Mouse (Mus musculus) thymus, postnatal 25 days (tissue): Measurements from ENCODE around the gene Llcfc1.
A peak's percentile ranks its signal among the peaks of the same experiment; 100 is the strongest.

Experiments
- DNase-seq: peaks from one replicate; pipeline ENCODE4 v3.0.0; 2022

Gene Llcfc1

DNA sequence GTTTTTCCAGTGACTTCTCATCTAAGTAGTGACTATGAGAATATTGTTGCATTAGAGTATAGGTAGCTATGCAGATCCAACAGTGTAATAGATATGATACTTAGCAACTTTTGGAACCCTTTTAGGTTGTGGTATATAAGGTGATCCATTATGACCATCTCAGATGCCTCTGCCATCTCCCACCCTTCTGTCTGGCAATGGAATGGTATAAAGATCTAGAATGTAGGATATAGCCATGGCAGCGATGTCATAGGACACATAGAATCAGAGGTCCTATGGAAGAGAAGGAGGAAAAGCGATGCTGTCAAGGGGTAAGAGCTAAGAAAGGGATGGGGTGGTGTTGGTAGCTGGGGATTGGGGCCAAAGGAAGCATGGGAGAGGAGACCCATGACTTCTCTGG, at the start of gene Llcfc1:
Llcfc1 (plus strand) TSS at position 301 of the 400 bp plus-strand sequence.
- no peak for DNase-seq

GRCm38 (mm10) chr6:41635211-41635610, 49.0 kb upstream of the Llcfc1 start:
- no peak for DNase-seq

DNA sequence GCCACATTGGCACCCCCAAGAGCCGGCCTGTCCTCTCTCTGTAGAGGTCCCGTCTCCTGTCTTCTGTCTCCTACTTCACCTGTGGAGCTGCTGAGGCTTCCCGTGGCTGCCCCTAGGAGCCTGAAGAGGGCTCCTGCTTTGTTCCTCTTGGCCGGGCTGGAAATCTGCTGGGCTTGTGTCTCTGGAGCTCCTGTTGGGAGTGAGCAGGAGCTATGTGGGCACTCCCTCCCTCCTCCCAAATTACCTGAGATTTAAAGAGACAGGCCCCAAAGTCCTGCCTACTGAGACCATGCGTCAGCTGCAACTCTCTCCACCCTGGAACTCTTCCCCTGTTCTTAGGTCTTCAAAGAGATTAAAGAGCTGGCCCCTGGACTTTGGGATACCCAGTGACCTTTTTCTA, 48.1 kb upstream of the Llcfc1 start, which contains the start of gene Trpv6:
Trpv6 (minus strand) TSS at position 228 of the 400 bp plus-strand sequence.
- no peak for DNase-seq

DNA sequence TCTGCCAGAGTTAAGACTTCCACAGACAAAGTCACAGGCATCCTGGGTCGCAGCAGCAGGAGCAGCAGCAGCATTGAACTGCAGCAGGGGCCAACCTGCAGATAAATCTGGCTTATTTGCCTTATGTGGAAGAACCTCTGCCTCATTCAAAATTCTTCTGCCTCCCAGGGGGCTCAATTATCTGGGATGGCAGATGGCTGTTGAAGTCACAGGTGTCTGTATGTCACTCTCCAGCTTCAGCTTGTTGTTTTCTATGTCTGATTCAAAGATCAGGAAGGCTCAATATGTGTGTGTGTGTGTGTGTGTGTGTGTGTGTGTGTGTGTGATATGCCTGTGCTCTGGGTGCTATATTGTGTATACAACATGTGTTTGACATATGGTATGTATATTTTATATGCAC, 46.8 kb upstream of the Llcfc1 start:
- no peak for DNase-seq

DNA sequence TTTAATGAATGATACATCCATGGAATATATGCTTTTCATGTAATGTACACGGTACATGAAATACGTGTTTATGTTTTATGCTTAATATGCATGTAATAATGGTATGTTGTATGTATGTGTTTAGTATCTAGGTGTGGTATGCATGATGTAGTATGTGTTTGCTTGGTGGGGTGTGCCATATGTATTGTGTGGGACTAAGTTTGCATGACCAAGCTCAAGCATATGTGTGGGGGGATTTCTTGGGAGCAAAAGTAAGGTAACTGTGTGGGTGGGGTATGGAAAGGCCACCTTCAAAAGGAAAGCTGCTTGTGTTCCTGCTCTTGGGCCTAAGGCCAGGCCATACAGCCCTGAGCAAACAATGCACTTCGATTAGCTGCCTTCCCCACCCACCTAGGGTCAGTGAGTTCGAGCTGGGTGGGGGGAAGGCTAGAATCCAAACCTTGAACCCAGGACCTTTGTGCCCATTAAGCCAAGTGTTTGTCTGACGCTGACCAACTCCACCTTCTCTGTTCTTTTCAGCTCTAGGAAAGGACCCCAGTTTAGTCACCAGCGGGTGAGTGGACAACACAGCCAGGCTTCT, 46.2 kb upstream of the Llcfc1 start:
- DNase-seq, result no peak

DNA sequence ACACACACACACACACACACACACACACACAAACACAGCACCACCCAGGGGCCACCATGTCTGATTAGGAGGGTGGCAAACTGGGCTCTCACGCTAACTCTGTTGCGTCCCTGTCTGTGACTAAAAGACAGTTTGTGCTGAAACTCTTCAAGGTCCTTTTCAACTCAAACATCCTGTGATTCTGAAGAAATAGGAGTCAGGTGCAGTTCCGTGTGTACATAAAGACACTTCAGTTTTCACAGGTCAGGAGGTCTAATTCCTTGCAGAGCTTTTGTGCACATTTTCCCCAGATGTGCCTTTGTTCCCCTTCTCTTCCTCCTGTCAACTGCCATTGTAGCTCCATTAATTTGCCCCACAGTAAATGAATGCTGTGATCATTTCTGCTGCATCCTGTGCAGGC, 43.8 kb upstream of the Llcfc1 start:
- no peak for DNase-seq

DNA sequence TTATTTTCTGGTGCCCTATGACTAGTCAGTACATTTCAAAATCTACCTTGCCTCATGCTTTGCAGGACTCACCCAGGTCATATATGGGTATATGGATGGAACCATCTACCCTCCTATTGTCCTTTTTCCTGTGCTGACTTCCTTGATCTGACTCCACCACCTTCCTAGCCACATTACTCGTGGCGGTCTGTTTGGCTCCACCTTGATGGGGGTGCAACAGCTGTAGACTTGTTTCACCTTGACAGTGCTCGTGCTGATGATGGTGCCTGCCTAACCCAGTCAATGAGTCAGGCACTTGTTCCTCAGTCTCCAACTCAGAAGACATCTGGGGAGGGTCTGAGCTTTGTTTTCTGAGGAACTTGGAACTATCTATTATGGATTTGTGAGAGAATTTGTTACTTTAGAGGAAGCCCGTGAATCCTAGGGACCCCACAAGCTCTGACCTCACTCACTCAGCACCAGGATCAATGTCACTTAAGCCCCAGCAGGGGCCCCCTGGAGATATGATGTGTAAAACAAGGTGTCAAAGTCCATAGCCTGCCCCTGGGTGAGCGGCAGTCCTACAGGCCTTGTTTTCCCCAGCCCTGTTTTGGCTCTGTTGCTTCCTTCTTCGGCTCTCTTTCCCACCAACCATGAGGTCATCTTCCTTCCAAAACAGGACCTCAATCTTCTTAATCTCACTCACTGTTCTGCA, 42.9 kb upstream of the Llcfc1 start:
- DNase-seq, result no peak

- no peak for DNase-seq
These were observed 41.5 kb upstream of the Llcfc1 start for GRCm38 (mm10) chr6:41642765-41643164.

- no peak for DNase-seq
These were observed 41.0 kb upstream of the Llcfc1 start for GRCm38 (mm10) chr6:41643227-41643626.

DNA sequence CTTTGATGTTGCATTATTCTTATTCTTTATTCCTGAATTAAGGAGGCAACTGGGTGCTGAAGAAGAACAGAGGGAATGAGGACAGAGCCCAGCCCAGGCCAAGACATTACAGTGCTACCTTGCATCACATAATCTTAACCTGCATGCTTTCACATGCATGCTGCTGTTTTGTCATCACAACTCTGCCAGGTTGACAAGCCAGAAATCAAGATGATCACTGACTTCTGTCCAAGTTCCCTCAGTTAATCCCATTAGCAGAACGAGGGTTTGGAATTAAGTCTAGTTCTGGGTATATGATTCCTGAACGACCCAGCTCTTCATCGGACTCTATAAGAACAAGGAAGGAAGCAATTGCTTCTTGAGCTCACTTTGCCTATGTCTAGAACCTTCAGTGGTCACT, 38.0 kb upstream of the Llcfc1 start:
- DNase-seq, result no peak

DNA sequence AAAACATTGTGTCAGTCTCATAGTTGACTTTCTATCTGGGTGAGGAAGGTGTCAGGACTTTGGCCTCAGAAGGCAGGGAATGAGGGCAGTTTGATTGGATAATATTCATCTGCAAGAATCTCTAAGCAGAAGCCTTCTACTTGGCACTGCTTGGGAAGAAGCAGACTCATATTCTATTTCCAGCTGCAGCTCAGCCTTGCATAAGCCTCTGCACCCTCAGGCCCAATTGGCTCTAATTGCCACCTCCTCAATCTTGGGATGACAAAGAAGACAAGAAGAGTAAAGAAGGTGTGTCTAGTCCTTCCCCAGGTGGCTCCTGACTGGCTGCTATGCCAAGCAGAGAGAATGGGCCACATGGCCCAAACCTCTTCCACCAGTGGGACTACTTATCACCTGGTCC, 37.6 kb upstream of the Llcfc1 start:
- DNase-seq, result no peak

DNA sequence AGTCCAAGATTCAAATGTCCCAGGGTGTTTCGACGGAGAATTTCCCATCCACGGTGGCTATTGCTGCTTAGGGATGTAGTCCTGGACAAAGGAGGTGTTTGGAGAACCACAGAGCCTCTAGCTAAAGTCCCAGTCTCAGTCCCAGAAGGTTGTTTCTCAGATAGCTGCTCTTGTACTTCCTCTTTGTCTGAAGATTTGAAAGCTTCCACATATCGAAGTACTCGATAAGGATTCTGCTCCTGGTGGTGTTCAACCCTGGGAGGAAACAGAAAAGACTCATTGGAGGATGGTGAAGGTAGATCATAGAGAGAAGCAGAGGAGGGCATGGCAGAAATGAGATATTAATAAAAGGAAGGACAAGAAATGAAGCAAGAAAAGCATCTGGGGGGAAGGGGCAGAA, 31.1 kb upstream of the Llcfc1 start:
- DNase-seq, result no peak

- DNase-seq, result peak; percentile 12
These were observed 29.6 kb upstream of the Llcfc1 start for GRCm38 (mm10) chr6:41654648-41655047.

GRCm38 (mm10) chr6:41658487-41658886, 25.7 kb upstream of the Llcfc1 start:
- DNase-seq, result no peak

DNA sequence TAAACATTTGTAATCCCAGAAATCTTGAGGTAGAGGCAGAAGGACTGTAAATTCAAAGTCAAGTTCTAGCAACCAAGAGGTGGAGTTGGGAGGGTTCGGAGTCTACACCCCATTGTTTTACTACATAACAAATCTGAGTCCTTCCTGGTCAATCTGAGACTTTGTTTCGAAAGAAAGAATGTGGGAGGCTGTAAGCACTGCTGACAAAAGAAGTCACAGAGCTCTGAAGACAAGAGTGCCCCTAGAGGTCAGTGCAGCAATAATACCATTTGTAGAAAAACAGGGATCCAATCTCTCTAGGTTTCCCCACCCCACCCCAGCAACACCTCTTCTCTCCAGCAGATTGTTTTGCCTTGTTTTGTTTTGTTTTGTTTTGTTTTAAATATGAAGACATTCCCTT, 21.9 kb upstream of the Llcfc1 start:
- peak; percentile 36 for DNase-seq

DNA sequence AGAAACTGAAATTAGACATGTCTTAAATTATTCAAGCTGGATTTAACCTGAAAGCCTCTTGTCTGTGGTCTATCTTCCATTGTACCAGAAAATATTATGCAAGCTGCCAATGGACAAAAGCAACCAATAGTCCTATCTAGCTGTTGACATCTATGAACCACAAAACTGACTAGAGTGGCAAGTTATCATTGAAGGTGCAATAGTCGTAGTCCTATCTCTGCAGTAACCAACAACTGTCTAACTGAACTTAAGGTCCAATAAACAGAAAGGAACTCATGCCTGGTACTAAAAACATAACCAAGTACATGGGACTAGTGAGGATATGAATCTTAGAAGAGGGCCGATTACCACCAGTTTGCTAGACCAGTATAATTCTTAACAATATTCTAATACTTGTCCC, 7.7 kb upstream of the Llcfc1 start:
- no peak for DNase-seq

DNA sequence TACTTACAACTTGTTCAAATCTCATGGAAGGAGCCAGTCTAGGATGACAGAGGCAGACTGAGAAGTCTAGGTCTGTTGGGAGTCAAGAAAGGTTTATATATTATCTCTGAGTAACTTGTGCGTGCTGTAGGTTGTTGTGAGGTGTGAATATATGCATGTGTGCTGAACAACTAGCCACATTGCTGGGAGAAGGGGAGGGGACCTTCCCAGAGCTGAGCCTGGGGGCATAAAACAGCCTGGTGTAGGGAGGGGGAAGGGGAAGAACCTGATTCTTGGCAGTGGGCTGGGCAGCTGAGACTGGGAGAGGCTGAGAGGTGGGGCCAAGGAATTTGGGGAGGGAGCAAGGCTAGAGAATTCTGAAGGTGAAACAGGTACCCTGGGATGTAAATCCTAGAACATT, 3.6 kb upstream of the Llcfc1 start, which contains the start of gene Trpv5:
Trpv5 (minus strand) TSS at position 101 of the 400 bp plus-strand sequence.
- DNase-seq, result no peak

DNA sequence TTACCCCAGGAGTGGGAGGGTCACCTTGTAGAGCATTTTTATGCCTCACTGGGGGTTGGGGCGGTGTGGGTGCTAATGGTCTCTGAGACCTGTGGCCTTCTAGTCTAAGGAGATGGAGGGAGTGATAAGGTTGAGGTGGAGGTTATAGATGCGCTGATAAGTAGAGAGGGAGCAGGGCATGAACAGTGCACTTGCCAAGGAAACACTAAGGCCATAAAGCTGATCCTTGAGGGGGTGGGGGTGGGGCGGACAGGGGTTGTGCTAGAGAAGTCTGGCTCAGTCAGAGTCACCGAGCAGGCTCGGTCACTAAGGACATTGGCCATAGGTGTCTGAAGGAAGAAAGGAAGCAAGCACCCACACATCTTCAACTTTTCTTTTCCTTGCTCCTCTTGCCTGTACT, 2.6 kb upstream of the Llcfc1 start:
- DNase-seq, result no peak

- DNase-seq, result no peak
These were observed 680 bp downstream of the Llcfc1 start for GRCm38 (mm10) chr6:41684911-41685310.

DNA sequence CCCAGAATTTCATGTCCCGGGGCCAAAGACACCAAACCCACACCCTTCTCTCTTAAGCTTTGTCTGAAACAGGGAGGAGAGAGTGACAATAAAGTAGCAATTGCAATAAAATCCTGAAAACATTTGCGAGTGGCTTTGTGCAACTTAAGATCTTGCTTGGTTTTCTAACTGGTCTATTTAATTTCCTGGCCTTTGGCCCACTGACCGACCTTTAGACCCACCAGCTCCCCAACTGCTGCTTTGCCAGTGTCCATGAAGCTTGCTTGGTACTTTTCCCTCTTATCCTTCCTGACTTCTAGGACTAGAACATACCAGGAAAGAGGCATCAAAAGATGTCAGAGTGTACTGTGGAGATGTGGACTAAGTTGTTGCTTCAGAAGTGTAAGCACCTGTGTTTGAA, 1.4 kb downstream of the Llcfc1 start:
- no peak for DNase-seq

- DNase-seq, result no peak
These were observed 8.0 kb downstream of the Llcfc1 start for GRCm38 (mm10) chr6:41692200-41692599.

DNA sequence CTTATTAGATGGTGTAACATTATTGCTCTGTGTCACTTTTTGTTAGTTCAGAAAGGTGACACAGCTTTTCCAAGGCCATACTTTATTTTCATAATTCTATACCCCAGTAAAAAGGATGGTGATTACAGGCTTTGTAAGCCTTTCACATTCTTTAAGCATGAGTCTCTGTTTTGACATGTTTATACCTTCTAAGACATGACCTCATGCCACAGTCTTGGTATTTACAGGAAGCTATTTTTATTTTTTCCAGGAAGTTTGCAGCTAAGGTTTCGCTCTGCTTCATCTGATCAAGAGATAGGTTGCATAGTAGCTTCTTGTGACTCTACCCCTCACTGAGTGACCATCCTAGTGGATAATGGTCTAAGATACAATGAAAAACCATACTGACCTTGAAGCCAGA, 10.2 kb downstream of the Llcfc1 start:
- DNase-seq, result no peak

- DNase-seq, result no peak
These were observed 17.0 kb downstream of the Llcfc1 start for GRCm38 (mm10) chr6:41701245-41701644.

DNA sequence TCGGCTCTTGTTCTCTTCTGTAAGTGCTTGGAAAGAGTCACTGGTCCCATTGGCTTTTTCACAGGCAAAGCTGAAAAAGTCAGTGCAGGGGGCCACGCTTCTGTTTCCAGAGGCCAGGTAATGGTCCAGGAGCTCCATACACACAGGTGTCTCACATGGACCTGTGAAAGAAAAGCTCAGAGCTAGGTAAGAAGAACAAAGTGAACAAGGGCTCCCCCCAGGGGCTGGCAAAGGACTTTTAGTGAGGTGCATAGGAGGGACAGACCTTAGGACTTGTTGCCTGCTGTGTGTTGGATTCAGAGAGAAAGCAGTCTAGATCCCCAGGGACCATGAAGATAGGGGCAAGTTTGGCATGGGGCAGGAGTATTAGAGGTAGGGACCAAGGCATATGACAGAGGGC, 18.7 kb downstream of the Llcfc1 start:
- peak; percentile 66 for DNase-seq

GRCm38 (mm10) chr6:41704123-41704522, 19.9 kb downstream of the Llcfc1 start, which contains the start of gene Kel:
Gene Kel, minus strand, starts transcription at chr6:41704339.
- DNase-seq, result no peak
